In genomic region chr2:26586294-26587043, GRCm38 (mm10) we compare ENCODE assay signal across 8 mouse cellular contexts. TPM values are rescaled to one million over a fixed set of nuclear protein-coding genes. Genes with fewer than 3 reads are reported as not detected.
A peak's percentile ranks its signal among the peaks of the same experiment; 100 is the strongest.
DNase-seq lines count a peak whose midpoint lies in the region; ATAC-seq and TF ChIP-seq lines count a peak whose summit lies in the region.

Gm20532 (plus strand) TSS chr2:26586639.

- peak; percentile 91 for DNase-seq in ZHBTc4 (ENCODE audit: low read depth, low spot score)
- peak; percentile 88 for DNase-seq in embryo, embryonic 11 days
- peak; percentile 85 for DNase-seq in kidney, postnatal 10 days
- no peak for DNase-seq in liver, embryonic 14.5 days (ENCODE audit: low read depth in 3 of 3, low spot score in 3 of 3)
- DNase-seq in thymus, adult 18-20 months: peak; percentile 36 to 43

- TF ChIP-seq CTCF in C2C12 (IDR thresholded peaks at IDR 0.05; ENCODE audit: control insufficient read depth, insufficient read depth, insufficient read length): peak; percentile 64
- TF ChIP-seq CTCF in liver, embryonic 14.5 days (IDR thresholded peaks at IDR 0.05; ENCODE audit: low read depth): peak; percentile 53

- H3K36me3 ChIP-seq in C2C12 (ENCODE audit: control insufficient read depth, insufficient read depth): no peaks in the 10 kb centered on the region
- H3K36me3 ChIP-seq in heart, embryonic 11.5 days (ENCODE audit: control insufficient read depth, insufficient read depth, low read length): no peaks in the 10 kb centered on the region; the same call in 1 of the 2 replicates
- no peaks in the 10 kb centered on the region for H3K36me3 ChIP-seq in liver, embryonic 14.5 days (replicated peaks; ENCODE audit: control insufficient read depth, insufficient read depth, low read depth)
- no peaks in the 10 kb centered on the region for H3K36me3 ChIP-seq in neural tube, embryonic 12.5 days

- H3K4me1 ChIP-seq in heart, embryonic 11.5 days (ENCODE audit: control insufficient read depth, insufficient read depth, low read length): peaks cover 32% of the 10 kb centered on the region
- peaks cover 2 to 14% of the 10 kb centered on the region in 2 experiments; a peak in 3 of 4 replicates for H3K4me1 ChIP-seq in liver, embryonic 14.5 days (replicated peaks; ENCODE audit: control insufficient read depth in 2 of 2, insufficient read depth in 2 of 2, low read length in 1 of 2)
- peaks cover 9% of the 10 kb centered on the region for H3K4me1 ChIP-seq in neural tube, embryonic 12.5 days

- TF ChIP-seq EP300 in liver, embryonic 14.5 days (IDR thresholded peaks at IDR 0.05; ENCODE audit: low read depth): no peak

- under 1% methylated on average over 60 of the region's 65 CpGs for WGBS in heart, embryonic 11.5 days (ENCODE audit: insufficient replicate concordance)
- 1% methylated on average over 58 of the region's 65 CpGs for WGBS in liver, embryonic 14.5 days (ENCODE audit: insufficient replicate concordance)
- WGBS in neural tube, embryonic 12.5 days: 1% methylated on average over 64 of the region's 65 CpGs

- peak within 1 kb of the TSS; percentile 51 for H3ac ChIP-seq in C2C12 (ENCODE audit: control insufficient read depth, insufficient read length, low read depth)

- peak within 1 kb of the TSS; percentile 82 for H3K9ac ChIP-seq in heart, embryonic 11.5 days (ENCODE audit: low read depth, low read length)
- H3K9ac ChIP-seq in liver, embryonic 14.5 days (replicated peaks): peak within 1 kb of the TSS; percentile 41
- peak within 1 kb of the TSS; percentile 63 for H3K9ac ChIP-seq in neural tube, embryonic 12.5 days

- H3K27ac ChIP-seq in heart, embryonic 11.5 days (ENCODE audit: low read depth, low read length): peak within 1 kb of the TSS; percentile 91
- peak within 1 kb of the TSS; percentile 14; the same call in 1 of the 2 replicates for H3K27ac ChIP-seq in liver, embryonic 14.5 days
- peak within 1 kb of the TSS; percentile 38; the same call in 1 of the 2 replicates for H3K27ac ChIP-seq in neural tube, embryonic 12.5 days

- H3K9me3 ChIP-seq in heart, embryonic 11.5 days (replicated peaks; ENCODE audit: control insufficient read depth, low read length): no peaks in the 10 kb centered on the region
- no peaks in the 10 kb centered on the region for H3K9me3 ChIP-seq in liver, embryonic 14.5 days (ENCODE audit: control insufficient read depth, low read length)
- H3K9me3 ChIP-seq in neural tube, embryonic 12.5 days: no peaks in the 10 kb centered on the region

- no peaks in the 10 kb centered on the region for H3K79me2 ChIP-seq in C2C12 (ENCODE audit: control insufficient read depth, insufficient read depth)

- peak within 1 kb of the TSS; percentile 64 for H3K4me2 ChIP-seq in heart, embryonic 11.5 days
- H3K4me2 ChIP-seq in liver, embryonic 14.5 days (ENCODE audit: low read depth): peak within 1 kb of the TSS; percentile 73
- peak within 1 kb of the TSS; percentile 76 for H3K4me2 ChIP-seq in neural tube, embryonic 12.5 days (replicated peaks)

- peak within 1 kb of the TSS; percentile 18 for H3K4me3 ChIP-seq in C2C12 (ENCODE audit: insufficient read depth, poor library complexity, severe bottlenecking)
- peak within 1 kb of the TSS; percentile 51 for H3K4me3 ChIP-seq in heart, embryonic 11.5 days (ENCODE audit: low read depth, low read length)
- peak within 1 kb of the TSS; percentile 64 to 69 for H3K4me3 ChIP-seq in liver, embryonic 14.5 days (ENCODE audit: insufficient read depth in 1 of 2, low read depth in 2 of 2, low read length in 2 of 2)
- peak within 1 kb of the TSS; percentile 55 for H3K4me3 ChIP-seq in neural tube, embryonic 12.5 days

- peak; percentile 29 for ATAC-seq in heart, embryonic 11.5 days (replicated peaks; ENCODE audit: insufficient number of reproducible peaks, low FRiP score, low TSS enrichment)
- ATAC-seq in liver, embryonic 14.5 days (ENCODE audit: insufficient read depth): peak; percentile 73
- ATAC-seq in neural tube, embryonic 12.5 days (ENCODE audit: low FRiP score, low read depth): peak; percentile 82

- peaks cover 15% of the 10 kb centered on the region for H3K27me3 ChIP-seq in C2C12 (ENCODE audit: control insufficient read depth, insufficient read depth, insufficient read length)
- no peaks in the 10 kb centered on the region; the same call in 1 of the 2 replicates for H3K27me3 ChIP-seq in heart, embryonic 11.5 days (ENCODE audit: control insufficient read depth, insufficient read depth, low read length)
- no peaks in the 10 kb centered on the region for H3K27me3 ChIP-seq in liver, embryonic 14.5 days (ENCODE audit: control insufficient read depth, insufficient read depth, low read length)
- H3K27me3 ChIP-seq in neural tube, embryonic 12.5 days (replicated peaks): no peaks in the 10 kb centered on the region; the same call in 1 of the 2 replicates

- H3K79me3 ChIP-seq in C2C12 (ENCODE audit: low read depth): no peaks in the 10 kb centered on the region

TF ChIP-seq in C2C12, 6 proteins besides CTCF, POLR2A, EP300 and RAD21:
- TF ChIP-seq MAX (IDR thresholded peaks at IDR 0.05): no peak
- TF ChIP-seq USF1 (IDR thresholded peaks at IDR 0.05; ENCODE audit: low read depth): peak; percentile 80
- TF ChIP-seq MYOD1 (IDR thresholded peaks at IDR 0.05; ENCODE audit: control insufficient read depth, insufficient read length, low read depth): no peak

RNA-seq across cellular contexts. Expression of gene Gm20532, which starts in this region (rescaled TPM):
- polyA plus RNA-seq in C2C12 (2012; fragmentation: generic; extraction: Trizol): not detected
- not detected in 2 replicates for polyA plus RNA-seq in heart, embryonic 11.5 days (2014; fragmentation: Nextera tagmentation; extraction: Ambion mirVana)
- polyA plus RNA-seq in liver, embryonic 14.5 days (2012; rRNA removed): not detected in 2 replicates
- not detected in 2 replicates for polyA plus RNA-seq in liver, embryonic 14.5 days (2014; fragmentation: Nextera tagmentation; extraction: Ambion mirVana)
- polyA plus RNA-seq in neural tube, embryonic 12.5 days (2016; fragmentation: Nextera tagmentation; extraction: Ambion mirVana): not detected in 2 replicates

Comparison
In these comparisons a context has a peak if more than half of its experiments do, and no peak if none do; other contexts are left out.
1. Peak in ATAC-seq, H3K4me3 ChIP-seq, H3K27ac ChIP-seq, H3K9ac ChIP-seq and H3K4me2 ChIP-seq in heart, embryonic 11.5 days; RNA of the gene not detected or under 1 TPM.
2. Peak in ATAC-seq, H3K4me3 ChIP-seq, H3K27ac ChIP-seq, H3K9ac ChIP-seq and H3K4me2 ChIP-seq in liver, embryonic 14.5 days; RNA of the gene not detected or under 1 TPM.
3. Peak in ATAC-seq, H3K4me3 ChIP-seq, H3K27ac ChIP-seq, H3K9ac ChIP-seq and H3K4me2 ChIP-seq in neural tube, embryonic 12.5 days; RNA of the gene not detected or under 1 TPM.
4. DNase-seq: peak in ZHBTc4 (single experiment), embryo, embryonic 11 days (single experiment), kidney, postnatal 10 days (single experiment) and thymus, adult 18-20 months (2 of 2); none in liver, embryonic 14.5 days (0 of 3).
5. ATAC-seq: peak in every context shown above with its lines; median percentile 82 in neural tube, embryonic 12.5 days; 73 in liver, embryonic 14.5 days; 29 in heart, embryonic 11.5 days.
6. H3K27ac ChIP-seq: peak in every context shown above with its lines; median percentile 91 in heart, embryonic 11.5 days; 38 in neural tube, embryonic 12.5 days; 14 in liver, embryonic 14.5 days.
7. Peak in every context shown above with its lines, with median percentiles within 50 percentile points of each other: H3K4me3 ChIP-seq, H3K4me2 ChIP-seq and H3K9ac ChIP-seq.